Mouse (Mus musculus): ENCODE data around the gene Hes1. TPM values are rescaled to one million over a fixed set of nuclear protein-coding genes. Genes with fewer than 3 reads are reported as not detected.

The Hes1 gene
- polyA plus RNA-seq, 1 experiment: not detected

DNA sequence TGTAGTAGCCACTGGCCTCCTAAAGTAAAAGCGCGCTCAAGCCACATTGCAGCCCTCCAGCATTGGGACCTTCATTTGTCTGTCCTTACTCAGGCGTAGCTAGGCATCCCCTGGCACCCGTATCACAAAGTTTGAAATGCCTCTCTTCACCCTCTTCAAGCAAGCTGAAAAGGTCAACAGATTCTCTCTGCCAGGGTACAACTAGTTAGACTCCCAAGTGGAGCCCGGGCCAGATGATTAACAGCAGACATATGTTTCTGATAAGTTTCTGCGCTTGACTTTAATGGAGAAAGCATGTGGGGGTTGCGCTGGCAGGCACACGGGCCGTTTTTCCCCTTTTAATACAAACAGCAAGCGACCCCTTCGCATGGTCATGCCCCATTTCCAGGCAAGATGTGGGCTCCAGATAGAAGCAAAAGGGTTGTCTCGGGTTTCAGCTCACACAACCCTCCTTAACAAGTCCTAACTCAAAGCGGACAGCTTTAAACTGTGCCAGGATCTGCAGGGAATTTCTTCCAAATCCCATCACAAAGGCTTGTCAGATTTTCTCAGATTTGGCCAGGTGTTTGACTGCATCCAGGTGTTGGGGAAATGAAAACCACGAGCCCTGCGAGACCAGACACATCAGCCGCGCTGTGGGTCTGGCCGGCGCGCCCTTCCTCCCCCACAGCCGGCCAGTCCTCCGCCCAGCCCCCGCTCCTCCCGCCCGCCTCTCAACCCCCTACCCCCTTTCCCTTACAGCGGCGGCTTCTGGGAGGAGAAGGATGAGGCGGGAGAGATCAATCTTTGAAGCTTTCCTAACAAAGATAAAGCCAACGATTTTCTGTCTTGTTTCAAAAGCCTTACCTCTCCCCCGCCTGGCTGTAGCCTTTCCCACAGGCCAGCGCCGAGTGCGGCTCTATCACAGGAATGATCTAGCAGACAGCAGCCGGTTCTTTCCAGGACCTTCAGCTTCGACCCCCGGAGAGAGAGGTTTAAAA is 4.1 kb downstream of the Hes1 start:
- H3K4me1 ChIP-seq (ENCODE audit: control insufficient read depth, insufficient read depth, low read length): peaks cover 4% of the 10 kb centered on the region; the same call in 1 of the 2 replicates
- no peak overlapping the region for H3K4me3 ChIP-seq (ENCODE audit: insufficient read depth, low read length)
- TF ChIP-seq CTCF (IDR thresholded peaks at IDR 0.05; ENCODE audit: low read depth, low read length): no peak
- TF ChIP-seq POLR2A (IDR thresholded peaks at IDR 0.05; ENCODE audit: borderline replicate concordance, low read depth, low read length): no peak
- H3K27ac ChIP-seq (ENCODE audit: insufficient read depth, low read depth, low read length): no peak overlapping the region

- H3K27ac ChIP-seq (ENCODE audit: insufficient read depth, low read depth, low read length): no peak overlapping the region
Observed at GRCm38 (mm10) chr16:30069580-30069949, 5.4 kb downstream of the Hes1 start.

DNA sequence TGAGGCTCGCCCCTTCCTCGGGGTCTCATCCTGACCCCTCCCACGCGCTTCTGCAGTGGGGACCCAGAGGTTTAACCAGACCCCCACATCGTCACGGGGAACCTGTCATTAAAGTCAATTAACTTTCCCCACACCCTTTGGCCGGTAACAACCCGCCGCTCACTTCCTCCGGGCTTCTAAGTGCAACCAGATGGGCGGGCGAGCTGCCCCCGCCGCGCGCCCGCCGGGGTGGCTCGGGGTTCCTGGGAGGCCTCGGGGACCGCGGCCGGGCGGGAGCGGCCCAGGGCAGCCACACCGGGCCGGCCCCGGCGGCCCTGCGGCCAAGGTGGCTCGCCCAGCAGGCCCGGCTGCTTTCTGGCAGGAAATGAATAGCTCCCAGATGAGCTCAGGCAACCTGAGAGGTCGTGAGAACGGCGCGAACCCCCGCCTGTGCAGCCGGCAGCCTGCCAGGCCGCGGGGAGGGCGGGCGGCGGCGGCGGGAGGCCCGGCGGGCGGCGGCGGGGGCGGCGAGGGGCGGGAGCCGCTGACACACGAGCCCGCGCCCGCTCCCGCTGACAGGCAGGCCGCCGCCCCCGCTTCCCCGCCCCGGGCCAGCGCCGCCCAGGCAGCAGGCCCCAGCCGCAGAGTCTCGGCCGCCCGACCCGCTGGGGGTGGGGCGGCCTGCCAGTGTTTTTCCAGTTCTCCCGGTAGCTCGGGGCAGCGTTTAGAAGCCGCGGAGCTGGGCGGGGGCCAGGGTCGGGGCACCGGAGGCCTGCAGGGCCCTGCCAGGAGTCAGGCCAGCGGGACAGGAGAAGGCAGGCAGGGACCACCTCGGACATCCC is 6.0 kb downstream of the Hes1 start:
- Histone ChIP-seq H3K4me1 (ENCODE audit: control insufficient read depth, insufficient read depth, low read length) (0 out of 2 replicates have a peak, but pooled peaks cover 4% of the 10 kb centered on the region), H3K4me3 (ENCODE audit: insufficient read depth, low read length) (peak overlapping the region; percentile 47), H3K27ac (ENCODE audit: insufficient read depth, low read depth, low read length) (no peak overlapping the region)
- TF ChIP-seq POLR2A (IDR thresholded peaks at IDR 0.05; ENCODE audit: borderline replicate concordance, low read depth, low read length) (no peak), CTCF (IDR thresholded peaks at IDR 0.05; ENCODE audit: low read depth, low read length) (no peak)

More at GRCm38 (mm10) chr16:30069580-30069949, 5.4 kb downstream of the Hes1 start:
- TF ChIP-seq CTCF (IDR thresholded peaks at IDR 0.05; ENCODE audit: low read depth, low read length) (no peak), POLR2A (IDR thresholded peaks at IDR 0.05; ENCODE audit: borderline replicate concordance, low read depth, low read length) (no peak)
- H3K4me3 ChIP-seq (ENCODE audit: insufficient read depth, low read length): peak overlapping the region; percentile 47
- peaks cover 4% of the 10 kb centered on the region; the same call in 1 of the 2 replicates for H3K4me1 ChIP-seq (ENCODE audit: control insufficient read depth, insufficient read depth, low read length)

- H3K4me3 ChIP-seq (ENCODE audit: insufficient read depth, low read length): peak overlapping the region; percentile 20; the same call in 1 of the 2 replicates
- no peak overlapping the region for H3K27ac ChIP-seq (ENCODE audit: insufficient read depth, low read depth, low read length)
- 0 out of 2 replicates have a peak, but pooled peaks cover 4% of the 10 kb centered on the region for H3K4me1 ChIP-seq (ENCODE audit: control insufficient read depth, insufficient read depth, low read length)
- no peak for TF ChIP-seq CTCF (IDR thresholded peaks at IDR 0.05; ENCODE audit: low read depth, low read length)
- TF ChIP-seq POLR2A (IDR thresholded peaks at IDR 0.05; ENCODE audit: borderline replicate concordance, low read depth, low read length): no peak
Observed at GRCm38 (mm10) chr16:30070771-30071191, 6.6 kb downstream of the Hes1 start.

- no peak overlapping the region for H3K27ac ChIP-seq (ENCODE audit: insufficient read depth, low read depth, low read length)
- no peak for TF ChIP-seq POLR2A (IDR thresholded peaks at IDR 0.05; ENCODE audit: borderline replicate concordance, low read depth, low read length)
- no peak overlapping the region for H3K4me3 ChIP-seq (ENCODE audit: insufficient read depth, low read length)
- H3K4me1 ChIP-seq (ENCODE audit: control insufficient read depth, insufficient read depth, low read length): no peaks in the 10 kb centered on the region
Observed at GRCm38 (mm10) chr16:30073317-30073716, 9.1 kb downstream of the Hes1 start.

DNA sequence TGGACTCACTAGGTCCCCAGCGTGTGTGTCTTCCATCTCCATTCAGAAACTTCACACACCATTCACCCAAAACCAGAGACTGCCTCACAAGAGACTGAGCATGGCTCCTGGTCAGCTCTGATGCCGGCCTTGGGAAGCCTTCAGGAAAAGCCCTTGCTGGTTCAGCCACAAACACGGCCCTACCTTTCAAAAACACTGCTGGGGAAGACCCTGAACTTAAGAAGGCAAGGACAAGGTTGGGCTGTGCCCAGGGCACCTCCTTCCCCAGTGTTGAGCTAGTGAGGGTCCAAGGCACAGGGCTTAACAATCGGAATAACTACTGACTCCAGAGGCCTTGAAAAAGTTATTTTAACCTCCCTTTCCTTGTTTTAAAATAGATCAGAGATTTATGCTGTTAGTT is 17.3 kb downstream of the Hes1 start:
- no peak for TF ChIP-seq CTCF (IDR thresholded peaks at IDR 0.05; ENCODE audit: low read depth, low read length)
- TF ChIP-seq POLR2A (IDR thresholded peaks at IDR 0.05; ENCODE audit: borderline replicate concordance, low read depth, low read length): no peak
- Histone ChIP-seq H3K4me1 (ENCODE audit: control insufficient read depth, insufficient read depth, low read length) (no peaks in the 10 kb centered on the region), H3K27ac (ENCODE audit: insufficient read depth, low read depth, low read length) (no peak overlapping the region), H3K4me3 (ENCODE audit: insufficient read depth, low read length) (no peak overlapping the region)

GRCm38 (mm10) chr16:30081980-30082379 is 17.8 kb downstream of the Hes1 start:
- TF ChIP-seq POLR2A (IDR thresholded peaks at IDR 0.05; ENCODE audit: borderline replicate concordance, low read depth, low read length) (no peak), CTCF (IDR thresholded peaks at IDR 0.05; ENCODE audit: low read depth, low read length) (no peak)
- Histone ChIP-seq H3K4me1 (ENCODE audit: control insufficient read depth, insufficient read depth, low read length) (no peaks in the 10 kb centered on the region), H3K4me3 (ENCODE audit: insufficient read depth, low read length) (no peak overlapping the region), H3K27ac (ENCODE audit: insufficient read depth, low read depth, low read length) (no peak overlapping the region)

GRCm38 (mm10) chr16:30082965-30083364 is 18.8 kb downstream of the Hes1 start:
- Histone ChIP-seq H3K4me3 (ENCODE audit: insufficient read depth, low read length) (no peak overlapping the region), H3K4me1 (ENCODE audit: control insufficient read depth, insufficient read depth, low read length) (no peaks in the 10 kb centered on the region), H3K27ac (ENCODE audit: insufficient read depth, low read depth, low read length) (no peak overlapping the region)
- no peak for TF ChIP-seq CTCF (IDR thresholded peaks at IDR 0.05; ENCODE audit: low read depth, low read length)
- no peak for TF ChIP-seq POLR2A (IDR thresholded peaks at IDR 0.05; ENCODE audit: borderline replicate concordance, low read depth, low read length)

DNA sequence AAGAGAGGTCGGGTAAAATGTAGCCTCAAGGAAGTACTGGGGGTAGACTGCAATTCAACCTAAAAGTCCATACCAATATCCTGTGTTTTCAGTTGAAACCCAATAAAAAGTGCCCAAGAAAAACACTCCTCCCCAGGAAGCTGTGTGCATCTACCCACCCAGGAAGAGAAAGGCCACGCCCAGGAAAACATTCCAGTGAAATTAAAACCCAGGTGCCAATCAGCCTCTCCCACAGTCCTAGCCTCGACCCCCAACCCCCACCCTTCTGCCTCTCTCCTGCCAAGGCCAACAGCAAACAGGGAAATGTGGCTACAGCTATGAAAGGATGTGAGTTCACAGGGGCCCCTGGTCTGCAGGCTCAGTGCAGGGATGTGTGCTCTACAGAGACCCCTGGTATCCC is 19.4 kb downstream of the Hes1 start:
- Histone ChIP-seq H3K27ac (ENCODE audit: insufficient read depth, low read depth, low read length) (no peak overlapping the region), H3K4me1 (ENCODE audit: control insufficient read depth, insufficient read depth, low read length) (no peaks in the 10 kb centered on the region), H3K4me3 (ENCODE audit: insufficient read depth, low read length) (no peak overlapping the region)
- TF ChIP-seq POLR2A (IDR thresholded peaks at IDR 0.05; ENCODE audit: borderline replicate concordance, low read depth, low read length) (no peak), CTCF (IDR thresholded peaks at IDR 0.05; ENCODE audit: low read depth, low read length) (no peak)

Data from bone marrow macrophage, adult 2 months (primary cell).